Mouse (Mus musculus) midbrain, embryonic 16.5 days (tissue): ENCODE results near the gene Nup98. TPM values are rescaled to one million over a fixed set of nuclear protein-coding genes. Genes with fewer than 3 reads are reported as not detected.

Experiments
- ATAC-seq: fragments of 200-750 bp; cut with Nextera tagmentation; 2 replicates; pipeline ENCODE4 v1.8.0; 2017; ENCODE audit warnings: moderate TSS enrichment
- H3K27ac ChIP-seq: fragments of 300-500 bp; sonication (generic); 2 replicates; pipeline ENCODE4 v1.5.1; 2014; ENCODE audit warnings: mild to moderate bottlenecking, low read length, mixed read lengths
- H3K27me3 ChIP-seq: fragments of 300-500 bp; sonication (generic); 2 replicates; pipeline ENCODE4 v1.6.1; 2014; ENCODE audit warnings: low read depth, low read length, mixed read lengths; ENCODE audit not compliant: control insufficient read depth, insufficient read depth
- H3K36me3 ChIP-seq: fragments of 300-500 bp; sonication (generic); 2 replicates; pipeline ENCODE4 v1.6.1; 2014; ENCODE audit warnings: mild to moderate bottlenecking, low read length, moderate library complexity, mixed read lengths; ENCODE audit not compliant: control insufficient read depth, insufficient read depth
- H3K4me1 ChIP-seq: fragments of 300-500 bp; sonication (generic); 2 replicates; pipeline ENCODE4 v1.6.1; 2014; ENCODE audit warnings: mild to moderate bottlenecking, low read length, mixed read lengths; ENCODE audit not compliant: control insufficient read depth, insufficient read depth
- H3K4me2 ChIP-seq: fragments of 300-500 bp; sonication (generic); 2 replicates; pipeline ENCODE4 v1.6.1; 2014; ENCODE audit warnings: mild to moderate bottlenecking, low read length, mixed read lengths
- H3K4me3 ChIP-seq: fragments of 300-500 bp; sonication (generic); 2 replicates; pipeline ENCODE4 v1.5.1; 2014; ENCODE audit warnings: low read depth, mild to moderate bottlenecking, low read length, moderate library complexity, mixed read lengths
- H3K9ac ChIP-seq: fragments of 300-500 bp; sonication (generic); 2 replicates; pipeline ENCODE4 v1.6.1; 2014; ENCODE audit warnings: low read depth, low read length, mixed read lengths
- H3K9me3 ChIP-seq: fragments of 300-500 bp; sonication (generic); replicated peaks from 2 replicates; pipeline ENCODE4 v1.6.1; 2014; ENCODE audit warnings: mild to moderate bottlenecking, low read length, mixed read lengths; ENCODE audit not compliant: control insufficient read depth, poor library complexity, severe bottlenecking
- WGBS: fragments of 180-500 bp; shearing (Covaris S2); extraction: QIAGEN DNeasy Blood & Tissue Kit; methylation state at CpG from one replicate; pipeline ENCODE4 v1.1.7; 2014; 5-methylcytosine and 5-hydroxymethylcytosine counted together
- polyA plus RNA-seq: library from polyadenylated mRNA; unstranded; fragments of >200 nt; fragmentation: Nextera tagmentation; extraction: Ambion mirVana; gene quantifications from 2 replicates; pipeline ENCODE4 v1.2.1, GENCODE M21; 2015

Gene Nup98
- polyA plus RNA-seq, 1 experiment from 2014 or later = 19.9 TPM

GRCm38 (mm10) chr7:102249531-102249895 lies 39.5 kb upstream of the Nup98 start:
- H3K27me3 ChIP-seq = no peaks in the 10 kb centered on the region
- H3K9ac ChIP-seq = peak overlapping the region; percentile 82
- H3K9me3 ChIP-seq = no peaks in the 10 kb centered on the region
- H3K4me1 ChIP-seq = peaks cover 8% of the 10 kb centered on the region
- peak overlapping the region; percentile 88 for H3K4me2 ChIP-seq
- peak overlapping the region; percentile 47 for H3K27ac ChIP-seq
- ATAC-seq = peak; percentile 41
- H3K4me3 ChIP-seq = peak overlapping the region; percentile 71
- H3K36me3 ChIP-seq = no peaks in the 10 kb centered on the region
- WGBS = under 1% methylated on average over 23 of the region's 23 CpGs

- Histone ChIP-seq H3K4me1 (peaks cover 8% of the 10 kb centered on the region), H3K9me3 (no peaks in the 10 kb centered on the region), H3K9ac (peak overlapping the region; percentile 82; the same call in 1 of the 2 replicates), H3K27ac (no peak overlapping the region), H3K4me3 (peak overlapping the region; percentile 71), H3K27me3 (no peaks in the 10 kb centered on the region), H3K4me2 (peak overlapping the region; percentile 88), H3K36me3 (no peaks in the 10 kb centered on the region)
- 25% methylated on average over 16 of the region's 16 CpGs for WGBS
- ATAC-seq = no peak
These were observed 38.9 kb upstream of the Nup98 start for GRCm38 (mm10) chr7:102248691-102249404.

- H3K27ac ChIP-seq = no peak overlapping the region
These were observed 37.2 kb upstream of the Nup98 start for GRCm38 (mm10) chr7:102246956-102247797.

GRCm38 (mm10) chr7:102246265-102246664 lies 36.3 kb upstream of the Nup98 start:
- ATAC-seq = no peak
- 59% methylated on average over 6 of the region's 6 CpGs for WGBS

More at GRCm38 (mm10) chr7:102246956-102247797, 37.2 kb upstream of the Nup98 start:
- Histone ChIP-seq H3K27me3 (no peaks in the 10 kb centered on the region), H3K4me1 (peaks cover 8% of the 10 kb centered on the region), H3K4me3 (no peak overlapping the region), H3K4me2 (no peak overlapping the region), H3K9me3 (no peaks in the 10 kb centered on the region), H3K9ac (no peak overlapping the region; the same call in 1 of the 2 replicates), H3K36me3 (no peaks in the 10 kb centered on the region)
- ATAC-seq = no peak
- WGBS = 51% methylated on average over 12 of the region's 12 CpGs

DNA sequence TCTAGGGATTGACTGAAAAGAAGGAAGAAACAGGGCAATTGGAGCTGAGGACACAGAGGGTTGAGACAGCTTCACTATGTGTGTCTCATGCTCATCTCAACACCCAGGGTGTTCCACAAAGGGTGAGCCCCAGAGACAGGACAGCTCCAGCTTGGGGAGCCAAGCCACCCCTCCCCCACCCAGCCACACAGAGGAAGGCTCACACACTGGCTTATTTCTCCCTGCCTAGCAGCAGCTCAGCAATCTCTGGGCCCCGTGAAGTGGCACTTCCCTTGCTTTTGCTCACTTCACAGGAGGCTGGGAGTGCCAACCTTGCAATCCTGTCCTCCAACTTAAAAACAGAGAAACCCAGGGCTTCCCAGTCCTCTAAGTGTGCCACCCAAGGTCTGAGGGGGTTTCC lies 35.8 kb upstream of the Nup98 start:
- H3K4me1 ChIP-seq = peaks cover 4% of the 10 kb centered on the region; the same call in 1 of the 2 replicates
- no peak overlapping the region for H3K27ac ChIP-seq
- no peak overlapping the region for H3K9ac ChIP-seq
- H3K9me3 ChIP-seq = no peaks in the 10 kb centered on the region
- no peaks in the 10 kb centered on the region for H3K27me3 ChIP-seq
- H3K36me3 ChIP-seq = peaks cover 4% of the 10 kb centered on the region; the same call in 1 of the 2 replicates
- no peak overlapping the region for H3K4me3 ChIP-seq
- WGBS = 13% methylated on average over 1 of the region's 1 CpGs
- H3K4me2 ChIP-seq = no peak overlapping the region
- no peak for ATAC-seq

More at GRCm38 (mm10) chr7:102246265-102246664, 36.3 kb upstream of the Nup98 start:
- Histone ChIP-seq H3K4me3 (no peak overlapping the region), H3K9me3 (no peaks in the 10 kb centered on the region), H3K4me1 (peaks cover 7% of the 10 kb centered on the region), H3K9ac (no peak overlapping the region), H3K27me3 (no peaks in the 10 kb centered on the region), H3K4me2 (no peak overlapping the region), H3K36me3 (no peaks in the 10 kb centered on the region), H3K27ac (no peak overlapping the region)

DNA sequence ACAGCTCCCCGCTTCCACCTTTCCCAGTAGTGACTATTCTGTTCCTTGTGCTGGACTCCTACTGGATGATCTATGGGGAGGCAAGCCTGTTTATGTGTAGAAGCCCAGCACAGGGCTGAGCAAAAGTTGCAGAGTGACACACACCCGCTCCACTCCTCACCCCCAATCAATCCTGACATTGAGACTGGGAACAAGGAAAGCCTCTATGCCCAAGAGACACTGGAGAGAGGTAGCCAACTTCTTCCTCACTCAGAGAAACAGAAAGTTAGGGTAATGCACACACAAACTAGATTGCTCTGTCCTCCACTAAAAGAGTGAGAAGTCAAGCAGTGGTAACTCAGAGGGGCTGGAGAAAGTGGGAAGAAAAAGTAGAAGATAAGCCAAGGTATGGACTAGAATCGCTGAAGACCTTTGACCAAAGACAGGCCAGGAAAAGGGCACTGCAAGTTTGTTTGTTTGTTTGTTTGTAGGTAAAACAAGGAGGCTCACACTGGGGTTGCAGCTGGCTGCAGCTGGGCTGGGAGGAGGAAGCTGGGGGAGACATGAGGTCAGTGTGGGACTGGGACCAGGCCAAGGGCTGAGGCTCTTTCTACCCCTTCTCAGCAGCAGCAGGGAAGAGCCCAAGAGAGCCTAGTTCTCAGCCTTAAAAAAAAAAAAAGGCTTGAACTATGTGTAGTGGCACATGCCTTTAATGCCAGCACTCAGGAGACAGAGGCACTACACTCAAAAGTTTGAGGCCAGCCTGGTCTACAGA lies 35.0 kb upstream of the Nup98 start:
- Histone ChIP-seq H3K4me3 (no peak overlapping the region), H3K9ac (no peak overlapping the region), H3K4me2 (no peak overlapping the region), H3K4me1 (peaks cover 4% of the 10 kb centered on the region; the same call in 1 of the 2 replicates), H3K36me3 (peaks cover 6% of the 10 kb centered on the region; the same call in 1 of the 2 replicates), H3K27ac (no peak overlapping the region), H3K9me3 (no peaks in the 10 kb centered on the region), H3K27me3 (no peaks in the 10 kb centered on the region)
- ATAC-seq = no peak
- 95% methylated on average over 3 of the region's 3 CpGs for WGBS

- no peaks in the 10 kb centered on the region for H3K27me3 ChIP-seq
- no peak overlapping the region for H3K4me3 ChIP-seq
- no peak for ATAC-seq
- H3K9me3 ChIP-seq = no peaks in the 10 kb centered on the region
- no peak overlapping the region for H3K27ac ChIP-seq
- 92% methylated on average over 2 of the region's 2 CpGs for WGBS
- peaks cover 13% of the 10 kb centered on the region; the same call in 1 of the 2 replicates for H3K36me3 ChIP-seq
- no peak overlapping the region for H3K4me2 ChIP-seq
- peaks cover 3% of the 10 kb centered on the region; the same call in 1 of the 2 replicates for H3K4me1 ChIP-seq
- H3K9ac ChIP-seq = no peak overlapping the region
These were observed 33.9 kb upstream of the Nup98 start for GRCm38 (mm10) chr7:102243870-102244269.

GRCm38 (mm10) chr7:102242917-102243316 lies 32.9 kb upstream of the Nup98 start:
- Histone ChIP-seq H3K4me3 (no peak overlapping the region), H3K4me1 (peaks cover 2% of the 10 kb centered on the region; the same call in 1 of the 2 replicates), H3K4me2 (no peak overlapping the region), H3K36me3 (peaks cover 13% of the 10 kb centered on the region), H3K9me3 (no peaks in the 10 kb centered on the region), H3K27ac (no peak overlapping the region), H3K9ac (no peak overlapping the region), H3K27me3 (no peaks in the 10 kb centered on the region)
- ATAC-seq = no peak
- 88% methylated on average over 3 of the region's 3 CpGs for WGBS
